Mouse (Mus musculus) MEL (cell line): ENCODE measurements around the gene Hist1h2ad.

Experiments used
- CTCF ChIP-seq, 3 experiments: IDR thresholded peaks in 2 of 3; conservative IDR thresholded peaks in 1 of 3; 2 replicates each; pipeline ENCODE4 v1.5.1; 2011 to 2012; ENCODE audit warnings: low read length in 3 of 3, low read depth in 2 of 3, mild to moderate bottlenecking in 2 of 3, improper control_type of control experiment in 1 of 3, inconsistent platforms in 1 of 3, mixed read lengths in 1 of 3, moderate library complexity in 1 of 3; ENCODE audit not compliant: control insufficient read depth in 1 of 3, insufficient read depth in 1 of 3, poor library complexity in 1 of 3, severe bottlenecking in 1 of 3
- MAZ ChIP-seq: IDR thresholded peaks from 2 replicates; pipeline ENCODE4 v1.6.1; 2012; ENCODE audit warnings: low read depth, mild to moderate bottlenecking, inconsistent platforms, low read length, improper control_type of control experiment
- MEF2A ChIP-seq: IDR thresholded peaks from 2 replicates; pipeline ENCODE4 v1.6.1; 2014; ENCODE audit warnings: low read depth, mild to moderate bottlenecking, inconsistent platforms, low read length, improper control_type of control experiment; ENCODE audit not compliant: poor library complexity, insufficient replicate concordance, severe bottlenecking; ENCODE audit errors: extremely low read depth
- POLR2AphosphoS2 ChIP-seq: IDR thresholded peaks from 2 replicates; pipeline ENCODE4 v1.6.1; 2011; ENCODE audit warnings: low read length, improper control_type of control experiment
- POLR2AphosphoS5 ChIP-seq: IDR thresholded peaks from 2 replicates; pipeline ENCODE4 v1.6.1; 2012; ENCODE audit warnings: low read depth, borderline replicate concordance, mild to moderate bottlenecking, inconsistent platforms, low read length, moderate library complexity, mixed read lengths
- USF1 ChIP-seq: IDR thresholded peaks from 2 replicates; pipeline ENCODE4 v1.6.1; 2014; ENCODE audit warnings: low read depth, mild to moderate bottlenecking, inconsistent platforms, low read length, improper control_type of control experiment, moderate library complexity

DNA sequence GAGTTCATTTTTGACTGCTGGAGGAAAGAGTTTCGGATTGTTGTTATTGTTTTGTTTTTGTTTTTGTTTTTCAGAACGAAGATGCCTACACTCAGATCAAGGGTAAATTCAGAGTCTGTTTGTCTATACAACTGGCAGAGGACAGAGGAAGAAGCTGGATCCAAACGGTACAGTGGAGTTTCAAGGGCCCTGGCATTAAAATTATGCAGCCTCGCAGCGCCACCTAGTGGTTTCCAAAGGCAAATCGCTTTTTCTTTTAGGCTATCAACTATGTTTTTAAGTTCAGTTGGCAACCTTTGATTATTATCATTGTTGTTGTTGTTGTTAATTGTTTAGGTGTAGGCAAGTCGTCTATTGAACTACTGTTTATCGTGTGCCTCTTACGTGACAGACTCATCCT lies 23.8 kb downstream of the Hist1h2ad start:
- no peak for TF ChIP-seq MAZ
- no peak for TF ChIP-seq USF1
- TF ChIP-seq CTCF (IDR thresholded peaks at IDR 0.05 in 2 of 3, conservative IDR thresholded peaks at IDR 0.05 in 1 of 3; ENCODE audit: control insufficient read depth in 1 of 3, insufficient read depth in 1 of 3, low read depth in 2 of 3, low read length in 3 of 3, poor library complexity in 1 of 3, severe bottlenecking in 1 of 3): peak; percentile 75 to 88 (median 77)
- TF ChIP-seq POLR2AphosphoS2: no peak
- TF ChIP-seq MEF2A: no peak
- no peak for TF ChIP-seq POLR2AphosphoS5
